Mouse (Mus musculus): ENCODE results near the gene Psmb8.
A peak's percentile ranks its signal among the peaks of the same experiment; 100 is the strongest.
"Not testable (repeated sequence)": the region's sequence is repeated elsewhere in the genome, so short reads cannot be mapped to it uniquely, and the experiment has no call there.

Psmb8 gene

GRCm38 (mm10) chr17:34213936-34214335 is 16.4 kb downstream of the Psmb8 start:
- no peak for DNase-seq (ENCODE audit: low spot score)

GRCm38 (mm10) chr17:34215176-34215575 is 17.7 kb downstream of the Psmb8 start:
- DNase-seq (ENCODE audit: low spot score), result no peak

GRCm38 (mm10) chr17:34217216-34217928 is 19.9 kb downstream of the Psmb8 start:
- DNase-seq (ENCODE audit: low spot score), result no peak

- no peak for DNase-seq (ENCODE audit: low spot score)
Observed at GRCm38 (mm10) chr17:34217986-34218385, 20.5 kb downstream of the Psmb8 start.

DNA sequence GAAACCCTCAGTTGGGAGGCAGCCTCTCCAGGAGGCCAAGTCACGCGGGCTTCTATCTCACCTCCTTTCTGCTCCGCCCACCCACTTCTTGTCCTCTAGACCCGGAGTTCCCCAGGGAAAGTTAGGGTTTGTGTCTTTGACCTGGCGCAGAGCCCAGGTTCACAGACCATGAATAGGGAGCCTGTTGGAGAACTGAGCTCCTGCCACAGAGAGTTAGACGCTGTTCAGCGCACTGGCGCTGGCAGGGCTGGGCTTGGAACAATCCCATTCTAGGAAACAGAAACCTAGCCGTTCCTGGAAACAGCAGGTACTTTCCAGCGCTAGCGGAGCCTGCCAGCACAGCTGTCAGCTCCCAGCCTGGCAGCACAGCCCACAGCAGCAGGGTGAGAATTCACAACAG is 21.2 kb downstream of the Psmb8 start:
- peak; percentile 45 for DNase-seq (ENCODE audit: low spot score)

- not testable (repeated sequence) for DNase-seq (ENCODE audit: low spot score)
Observed at GRCm38 (mm10) chr17:34219096-34219495, 21.6 kb downstream of the Psmb8 start.

DNA sequence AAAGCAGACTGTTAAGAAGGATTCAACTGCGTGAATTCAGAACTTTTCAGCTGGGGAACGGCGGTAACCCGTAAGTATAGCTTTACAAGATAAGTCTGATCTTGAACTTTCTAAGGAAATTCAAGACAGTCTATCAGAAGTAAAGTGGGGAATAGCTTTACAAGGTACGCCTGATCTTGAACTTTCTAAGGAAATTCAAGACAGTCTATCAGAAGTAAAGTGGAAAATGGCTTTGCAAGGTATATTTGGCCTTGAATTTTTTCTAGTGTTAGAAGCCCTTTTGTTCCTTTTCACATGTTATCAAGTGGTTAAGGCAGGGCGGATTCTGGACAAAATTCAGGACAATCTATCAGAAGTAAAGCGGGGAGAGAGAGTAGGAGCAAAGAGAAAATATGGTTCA is 22.3 kb downstream of the Psmb8 start:
- peak; percentile 56 for DNase-seq (ENCODE audit: low spot score)

- not testable (repeated sequence) for DNase-seq (ENCODE audit: low spot score)
Observed at GRCm38 (mm10) chr17:34220401-34220800, 22.9 kb downstream of the Psmb8 start.

- DNase-seq (ENCODE audit: low spot score), result no peak
Observed at GRCm38 (mm10) chr17:34224816-34225215, 27.3 kb downstream of the Psmb8 start.

- DNase-seq (ENCODE audit: low spot score), result no peak
Observed at GRCm38 (mm10) chr17:34225426-34225825, 27.9 kb downstream of the Psmb8 start.

GRCm38 (mm10) chr17:34225911-34226310 is 28.4 kb downstream of the Psmb8 start:
- not testable (repeated sequence) for DNase-seq (ENCODE audit: low spot score)

DNA sequence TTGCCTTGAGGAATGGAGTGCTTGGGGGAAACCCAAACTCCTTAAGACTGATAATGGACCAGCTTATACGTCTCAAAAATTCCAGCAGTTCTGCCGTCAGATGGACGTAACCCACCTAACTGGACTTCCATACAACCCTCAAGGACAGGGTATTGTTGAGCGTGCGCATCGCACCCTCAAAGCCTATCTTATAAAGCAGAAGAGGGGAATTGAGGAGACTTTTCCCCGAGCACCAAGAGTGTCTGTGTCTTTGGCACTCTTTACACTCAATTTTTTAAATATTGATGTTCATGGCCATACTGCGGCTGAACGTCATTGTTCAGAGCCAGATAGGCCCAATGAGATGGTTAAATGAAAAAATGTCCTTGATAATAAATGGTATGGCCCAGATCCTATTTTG is 33.5 kb downstream of the Psmb8 start:
- not testable (repeated sequence) for DNase-seq (ENCODE audit: low spot score)

GRCm38 (mm10) chr17:34232021-34232420 is 34.5 kb downstream of the Psmb8 start:
- DNase-seq (ENCODE audit: low spot score), result not testable (repeated sequence)

GRCm38 (mm10) chr17:34234926-34235325 is 37.4 kb downstream of the Psmb8 start:
- peak; percentile 23 for DNase-seq (ENCODE audit: low spot score)

DNA sequence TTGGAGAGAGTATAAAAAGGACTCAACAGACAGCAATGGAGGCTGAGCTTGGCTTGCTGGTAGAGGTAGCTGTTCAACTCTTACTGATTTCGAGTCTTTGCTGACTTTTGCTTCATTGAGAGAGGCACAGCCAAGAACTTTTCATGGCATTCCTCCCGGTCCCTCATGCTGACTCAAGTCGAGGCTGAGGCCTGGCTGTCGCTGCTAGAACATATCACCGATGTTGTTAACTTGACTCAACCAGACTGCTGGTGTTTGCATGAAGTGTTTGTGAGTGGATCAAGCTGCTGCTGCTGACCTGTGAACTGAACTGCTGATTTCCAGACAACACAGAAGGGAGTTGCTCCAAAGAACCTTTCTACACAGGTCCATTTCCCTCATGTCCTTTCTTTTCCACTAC is 39.2 kb downstream of the Psmb8 start:
- DNase-seq (ENCODE audit: low spot score), result no peak

GRCm38 (mm10) chr17:34237741-34238140 is 40.2 kb downstream of the Psmb8 start:
- no peak for DNase-seq (ENCODE audit: low spot score)

GRCm38 (mm10) chr17:34238706-34239105 is 41.2 kb downstream of the Psmb8 start, which contains the start of gene H2-Ob:
Gene H2-Ob, plus strand, starts transcription at chr17:34238903.
- no peak for DNase-seq (ENCODE audit: low spot score)

DNA sequence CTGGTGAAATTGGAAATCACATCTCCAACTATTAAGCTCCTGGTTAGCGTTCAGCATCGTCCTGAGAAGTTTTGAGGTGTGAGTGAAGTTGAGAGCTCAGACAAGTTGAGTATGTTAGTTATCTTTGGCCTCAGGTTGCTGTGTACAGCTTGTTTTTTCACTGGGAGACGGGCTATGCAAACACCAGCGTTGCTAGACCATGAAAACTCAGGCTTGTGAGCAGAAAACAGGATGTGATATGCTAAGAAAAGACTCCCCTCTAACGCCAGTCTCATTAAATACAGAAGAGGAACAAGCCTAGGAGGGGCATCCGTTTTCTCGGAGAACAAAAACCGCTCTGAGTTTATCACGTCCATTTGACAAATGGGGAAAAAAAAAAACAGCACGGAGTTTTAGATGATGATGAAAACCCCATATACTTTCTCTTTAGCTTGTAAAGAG is 42.1 kb downstream of the Psmb8 start:
- DNase-seq (ENCODE audit: low spot score), result no peak

- no peak for DNase-seq (ENCODE audit: low spot score)
Observed at GRCm38 (mm10) chr17:34240366-34240765, 42.8 kb downstream of the Psmb8 start.

GRCm38 (mm10) chr17:34240916-34241315 is 43.4 kb downstream of the Psmb8 start:
- no peak for DNase-seq (ENCODE audit: low spot score)

GRCm38 (mm10) chr17:34244656-34245055 is 47.1 kb downstream of the Psmb8 start:
- no peak for DNase-seq (ENCODE audit: low spot score)

DNA sequence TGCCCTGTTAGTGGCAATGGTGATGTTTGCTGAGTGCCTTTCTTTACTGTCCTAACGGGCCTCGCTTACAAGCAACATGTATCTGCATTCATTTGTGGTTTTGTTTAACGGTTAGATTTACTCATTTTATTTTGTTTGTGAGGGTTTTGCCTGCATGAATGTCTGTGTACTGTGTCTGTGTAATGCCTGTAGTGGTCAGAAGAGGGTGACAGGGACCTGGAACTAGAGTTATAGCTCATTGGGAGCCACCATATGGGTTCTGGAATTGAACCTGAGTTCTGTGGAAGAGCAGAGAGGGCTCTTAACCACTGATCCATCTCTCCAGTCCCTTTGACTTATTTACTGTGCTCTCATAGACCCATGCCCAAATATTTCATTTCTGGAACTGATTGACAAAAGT is 49.5 kb downstream of the Psmb8 start:
- DNase-seq (ENCODE audit: low spot score), result no peak

DNA sequence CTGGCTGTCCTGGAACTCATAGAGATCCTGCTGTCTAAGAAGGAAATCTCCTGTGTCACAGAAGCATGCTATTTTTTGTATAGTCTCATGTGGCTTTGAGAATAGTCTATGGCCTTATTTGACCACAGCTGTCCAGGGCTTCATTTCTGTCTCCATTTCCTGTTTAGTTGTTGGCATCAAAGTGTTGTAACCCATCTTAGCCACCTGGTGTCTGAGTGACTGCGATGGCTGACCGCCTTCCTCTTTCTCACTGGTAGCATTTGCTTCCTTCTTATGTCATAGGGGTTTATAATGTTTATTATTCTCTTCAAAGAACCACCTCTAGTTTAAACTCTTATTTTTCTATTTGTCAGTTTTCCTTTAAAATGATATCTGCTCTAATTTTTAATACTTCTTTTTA is 51.2 kb downstream of the Psmb8 start:
- no peak for DNase-seq (ENCODE audit: low spot score)

DNA sequence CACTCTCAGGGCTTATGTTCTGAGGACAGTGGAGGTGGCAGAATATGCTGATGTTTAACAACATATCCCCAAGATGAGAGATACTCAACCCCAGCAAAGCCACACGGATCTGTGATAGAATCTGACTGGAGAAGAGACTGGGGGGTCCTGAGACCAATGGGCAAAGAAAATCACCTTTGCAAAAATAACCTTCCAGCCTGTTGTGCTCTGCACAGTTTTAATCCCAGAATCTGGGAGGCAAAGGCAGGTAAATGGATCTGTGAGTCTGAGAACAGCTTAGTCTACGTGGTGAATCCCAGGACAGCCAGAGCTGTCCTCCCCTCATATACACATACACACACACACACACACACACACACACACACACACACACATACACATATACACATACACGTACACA is 51.8 kb downstream of the Psmb8 start:
- DNase-seq (ENCODE audit: low spot score), result no peak

Data from testis, postnatal 14 days (tissue).